ENCODE assay signal across 14 mouse cellular contexts in the genomic region with DNA sequence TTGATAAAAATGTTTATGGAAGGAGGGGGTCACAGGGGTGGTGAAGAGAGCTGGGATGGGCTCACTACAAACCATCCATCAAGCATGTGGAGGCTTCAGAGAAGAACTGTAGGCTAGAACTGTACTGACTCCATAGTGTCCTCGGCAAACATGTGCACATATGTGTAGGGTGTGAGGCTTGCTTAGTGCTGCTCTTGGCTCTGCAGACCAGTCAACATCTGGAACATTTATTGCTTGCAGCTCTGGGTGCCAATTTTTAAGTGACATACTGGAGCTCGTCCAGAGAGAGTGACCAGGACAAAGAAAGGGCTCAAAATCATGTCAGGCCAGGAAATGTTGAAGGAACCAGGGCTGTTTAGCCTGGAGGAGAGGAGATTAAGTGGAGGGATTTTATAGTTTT.
DNase-seq lines count a peak whose midpoint lies in the region; ATAC-seq and TF ChIP-seq lines count a peak whose summit lies in the region.
"Had no signal": no experiment of that assay in that cellular context is flagged by ENCODE, and none has a peak within 500 bp of the region (broad histone marks: within the 10 kb centered on the region; RNA-seq: fewer than 3 reads in every experiment).

No protein-coding gene starts in this region.

- H3K4me2 ChIP-seq in lung, embryonic 16.5 days (ENCODE audit: low read depth, low read length): no peak overlapping the region
- H3K4me2 ChIP-seq: intestine, embryonic 15.5 days had no signal

- H3K4me1 ChIP-seq in kidney, adult 2 months (ENCODE audit: control insufficient read depth, insufficient read depth, low read length): no peaks in the 10 kb centered on the region
- no peaks in the 10 kb centered on the region for H3K4me1 ChIP-seq in lung, embryonic 16.5 days (replicated peaks; ENCODE audit: control insufficient read depth, insufficient read depth, low read length)
- H3K4me1 ChIP-seq: intestine, embryonic 15.5 days had no signal

- TF ChIP-seq CTCF in kidney, adult 2 months (conservative IDR thresholded peaks at IDR 0.05; ENCODE audit: insufficient read depth, insufficient read length, low read depth, low read length): no peak

- H3K27ac ChIP-seq in kidney, adult 2 months (ENCODE audit: insufficient read depth, low read depth, low read length): no peak overlapping the region
- H3K27ac ChIP-seq in lung, embryonic 16.5 days (ENCODE audit: low read length): no peak overlapping the region
- H3K27ac ChIP-seq: intestine, embryonic 15.5 days had no signal

- peak; percentile 96 for ATAC-seq in lung, embryonic 16.5 days (ENCODE audit: low read depth)
- ATAC-seq: intestine, embryonic 15.5 days had no signal

- H3K9me3 ChIP-seq in lung, embryonic 16.5 days (ENCODE audit: control insufficient read depth, low read length): no peaks in the 10 kb centered on the region
- H3K9me3 ChIP-seq: G1E; intestine, embryonic 15.5 days had no signal

- H3K27me3 ChIP-seq in kidney, adult 2 months (replicated peaks; ENCODE audit: control insufficient read depth, insufficient read depth, low read length): no peaks in the 10 kb centered on the region
- no peaks in the 10 kb centered on the region for H3K27me3 ChIP-seq in lung, embryonic 16.5 days (ENCODE audit: control insufficient read depth, insufficient read depth, low read depth, low read length)
- H3K27me3 ChIP-seq: intestine, embryonic 15.5 days had no signal

- no peaks in the 10 kb centered on the region for H3K36me3 ChIP-seq in kidney, adult 2 months (ENCODE audit: control insufficient read depth, insufficient read depth, low read length)
- H3K36me3 ChIP-seq in lung, embryonic 16.5 days (ENCODE audit: control insufficient read depth, insufficient read depth, low read length): no peaks in the 10 kb centered on the region
- H3K36me3 ChIP-seq: G1E; intestine, embryonic 15.5 days had no signal

- no peak overlapping the region for H3K9ac ChIP-seq in lung, embryonic 16.5 days (ENCODE audit: low read length)
- H3K9ac ChIP-seq: intestine, embryonic 15.5 days had no signal

- H3K4me3 ChIP-seq in kidney, adult 2 months (ENCODE audit: insufficient read depth, low read depth, low read length): no peak overlapping the region
- H3K4me3 ChIP-seq in lung, embryonic 16.5 days (ENCODE audit: low read length): no peak overlapping the region
- H3K4me3 ChIP-seq: intestine, embryonic 15.5 days had no signal

- 61% methylated on average over 2 of the region's 2 CpGs for WGBS in kidney, adult 2 months
- WGBS in lung, embryonic 16.5 days: 38% methylated on average over 2 of the region's 2 CpGs

- no peak for TF ChIP-seq POLR2A in kidney, adult 2 months (IDR thresholded peaks at IDR 0.05; ENCODE audit: low read depth, low read length)

- DNase-seq in kidney, adult 2 months: peak; percentile 3
- no peak for DNase-seq in kidney, adult 11 months
- no peak for DNase-seq in lung, postnatal 25 days (ENCODE audit: low spot score)
- DNase-seq in kidney, postnatal 4 days: peak; percentile 33 to 37
- DNase-seq in yolk sac, embryonic 10.5 days (ENCODE audit: low spot score): peak; percentile 14
- DNase-seq in frontal cortex, postnatal 10 days (ENCODE audit: low spot score in 2 of 2): no peak
- DNase-seq: adrenal gland, adult 8-10 months; cerebellum, adult 2 months; gastrocnemius, postnatal 36 days; layer of hippocampus, adult 9-11 months; liver had no signal

Comparison
In these comparisons a context has a peak if more than half of its experiments do, and no peak if none do; other contexts are left out.
1. DNase-seq: peak in kidney, adult 2 months (single experiment), kidney, postnatal 4 days (2 of 2) and yolk sac, embryonic 10.5 days (single experiment); none in kidney, adult 11 months (single experiment), lung, postnatal 25 days (single experiment) and frontal cortex, postnatal 10 days (0 of 2).